ENCODE assay signal across 18 mouse cellular contexts in genomic region chr12:55481739-55482138, GRCm38 (mm10).
"Had no signal": no experiment of that assay in that cellular context is flagged by ENCODE, and none has a peak within 500 bp of the region (broad histone marks: within the 10 kb centered on the region; RNA-seq: fewer than 3 reads in every experiment).

No protein-coding gene starts in this region.

- H3K27ac ChIP-seq: midbrain, embryonic 10.5 days; midbrain, embryonic 12.5 days; neural tube, embryonic 13.5 days; neural tube, embryonic 15.5 days had no signal

- H3K27me3 ChIP-seq: midbrain, embryonic 12.5 days; neural tube, embryonic 13.5 days; neural tube, embryonic 15.5 days had no signal

- H3K4me1 ChIP-seq: midbrain, embryonic 12.5 days; neural tube, embryonic 13.5 days; neural tube, embryonic 15.5 days had no signal

- H3K4me3 ChIP-seq: midbrain, embryonic 10.5 days; midbrain, embryonic 12.5 days; myocyte; neural tube, embryonic 13.5 days; neural tube, embryonic 15.5 days had no signal

- H3K36me3 ChIP-seq: midbrain, embryonic 12.5 days had no signal

- DNase-seq: lung, adult 18-20 months; lung, embryonic 14.5 days; lung, postnatal 10 days; lung, postnatal 4 days; midbrain, embryonic 14.5 days; retina, postnatal 1 day; right cerebral cortex, adult 18-20 months; right cerebral cortex, postnatal 25 days; right cerebral cortex, postnatal 4 days; spleen, adult 18-20 months; thymus, adult 18-20 months; thymus, postnatal 14 days; thymus, postnatal 4 days had no signal
